Mouse (Mus musculus) limb, embryonic 14.5 days (tissue): ENCODE measurements around the gene Zfp143. TPM values are rescaled to one million over a fixed set of nuclear protein-coding genes. Genes with fewer than 3 reads are reported as not detected.

Experiments
- ATAC-seq: fragments of 200-750 bp; cut with Nextera tagmentation; 2 replicates; pipeline ENCODE4 v1.8.0; 2017; ENCODE audit warnings: low read depth, moderate number of reproducible peaks, moderate TSS enrichment; ENCODE audit not compliant: low FRiP score
- DNase-seq: peaks from one replicate; pipeline ENCODE4 v3.0.0-alpha.2; 2015; ENCODE audit warnings: low spot score
- H3K27ac ChIP-seq: fragments of 300-500 bp; sonication (generic); replicated peaks from 2 replicates; pipeline ENCODE4 v1.5.1; 2014; ENCODE audit warnings: low read depth, mild to moderate bottlenecking, low read length, moderate library complexity, mixed read lengths
- H3K27me3 ChIP-seq: fragments of 300-500 bp; sonication (generic); 2 replicates; pipeline ENCODE4 v1.6.1; 2014; ENCODE audit warnings: low read length, mixed read lengths; ENCODE audit not compliant: control insufficient read depth, insufficient read depth
- H3K36me3 ChIP-seq: fragments of 300-500 bp; sonication (generic); 2 replicates; pipeline ENCODE4 v1.6.1; 2014; ENCODE audit warnings: mild to moderate bottlenecking, low read length, moderate library complexity, mixed read lengths; ENCODE audit not compliant: control insufficient read depth, insufficient read depth
- H3K4me1 ChIP-seq: fragments of 300-500 bp; sonication (generic); 2 replicates; pipeline ENCODE4 v1.6.1; 2014; ENCODE audit warnings: antibody characterized with exemption, low read length, mixed read lengths; ENCODE audit not compliant: control insufficient read depth, insufficient read depth
- H3K4me2 ChIP-seq: fragments of 300-500 bp; sonication (generic); replicated peaks from 2 replicates; pipeline ENCODE4 v1.6.1; 2014; ENCODE audit warnings: low read depth, mild to moderate bottlenecking, low read length, moderate library complexity; ENCODE audit not compliant: severe bottlenecking
- H3K4me3 ChIP-seq: fragments of 300-500 bp; sonication (generic); replicated peaks from 2 replicates; pipeline ENCODE4 v1.5.1; 2014; ENCODE audit warnings: low read length
- H3K9ac ChIP-seq: fragments of 300-500 bp; sonication (generic); 2 replicates; pipeline ENCODE4 v1.6.1; 2014; ENCODE audit warnings: mild to moderate bottlenecking, low read depth, low read length, moderate library complexity; ENCODE audit not compliant: severe bottlenecking
- H3K9me3 ChIP-seq: fragments of 300-500 bp; sonication (generic); 2 replicates; pipeline ENCODE4 v1.6.1; 2016; ENCODE audit warnings: low read length; ENCODE audit not compliant: control insufficient read depth
- POLR2A ChIP-seq: fragments of 200-500 bp; IDR thresholded peaks from 2 replicates; pipeline ENCODE4 v1.8.0; 2012; ENCODE audit warnings: inconsistent platforms, mild to moderate bottlenecking, moderate library complexity, borderline replicate concordance; ENCODE audit not compliant: insufficient read depth, insufficient read length; ENCODE audit errors: extremely low read depth
- WGBS: fragments of 180-500 bp; shearing (Covaris S2); extraction: QIAGEN DNeasy Blood & Tissue Kit; methylation state at CpG from one replicate; pipeline ENCODE4 v1.1.7; 2014; 5-methylcytosine and 5-hydroxymethylcytosine counted together
- polyA plus RNA-seq, 2 experiments: library from polyadenylated mRNA; depleted of rRNA in 1 of 2; stranded (reverse) in 1 of 2; unstranded in 1 of 2; fragments of >200 nt; fragmentation: Nextera tagmentation in 1 of 2; extraction: Ambion mirVana in 1 of 2; gene quantifications; 2 replicates each; pipeline versions ENCODE4 v1.2.1 to v1.2.3; 2012 to 2014

Zfp143 gene
- polyA plus RNA-seq (2012; rRNA removed) = 18.0 and 20.5 TPM in 2 replicates
- polyA plus RNA-seq (2014; fragmentation: Nextera tagmentation; extraction: Ambion mirVana) = 14.1 and 17.4 TPM in 2 replicates

GRCm38 (mm10) chr7:110061199-110061751 is at the start of gene Zfp143:
Gene Zfp143 (plus strand): TSS chr7:110061217.
- peak within 1 kb of the TSS; percentile 63 for H3K4me3 ChIP-seq
- H3K27me3 ChIP-seq = no peaks in the 10 kb centered on the region
- peaks cover 11% of the 10 kb centered on the region for H3K36me3 ChIP-seq
- no peaks in the 10 kb centered on the region for H3K9me3 ChIP-seq
- H3K4me2 ChIP-seq = peak within 1 kb of the TSS; percentile 76
- peak within 1 kb of the TSS; percentile 100 for H3K27ac ChIP-seq
- under 1% methylated on average over 34 of the region's 34 CpGs for WGBS
- TF ChIP-seq POLR2A = peak; percentile 78; the same call in 1 of the 2 replicates
- H3K4me1 ChIP-seq = peaks cover 14% of the 10 kb centered on the region
- ATAC-seq (peak; percentile 98), DNase-seq (peak; percentile 100)
- H3K9ac ChIP-seq = peak within 1 kb of the TSS; percentile 94

- Histone ChIP-seq H3K27ac (no peak overlapping the region), H3K4me3 (no peak overlapping the region), H3K27me3 (no peaks in the 10 kb centered on the region), H3K4me1 (no peaks in the 10 kb centered on the region), H3K4me2 (no peak overlapping the region), H3K9ac (no peak overlapping the region), H3K36me3 (no peaks in the 10 kb centered on the region), H3K9me3 (no peaks in the 10 kb centered on the region)
- no peak for DNase-seq
- TF ChIP-seq POLR2A = no peak
- 50% methylated on average over 1 of the region's 1 CpGs for WGBS
- ATAC-seq = no peak
Observed at GRCm38 (mm10) chr7:110011417-110011816, 49.6 kb upstream of the Zfp143 start.

- Histone ChIP-seq H3K27me3 (no peaks in the 10 kb centered on the region), H3K4me3 (no peak overlapping the region), H3K27ac (no peak overlapping the region), H3K4me2 (no peak overlapping the region), H3K9me3 (no peaks in the 10 kb centered on the region), H3K9ac (no peak overlapping the region), H3K36me3 (no peaks in the 10 kb centered on the region), H3K4me1 (no peaks in the 10 kb centered on the region)
- ATAC-seq = no peak
- no peak for DNase-seq
- TF ChIP-seq POLR2A = no peak
- 80% methylated on average over 5 of the region's 5 CpGs for WGBS
Observed at GRCm38 (mm10) chr7:110014272-110014671, 46.7 kb upstream of the Zfp143 start.

GRCm38 (mm10) chr7:110018117-110018630 is 42.8 kb upstream of the Zfp143 start, which contains the start of gene Ipo7:
Gene Ipo7 (plus strand): TSS chr7:110018274.
- ATAC-seq = peak; percentile 97

GRCm38 (mm10) chr7:110018631-110019482 is 42.2 kb upstream of the Zfp143 start:
- H3K4me1 ChIP-seq = peaks cover 3% of the 10 kb centered on the region; the same call in 1 of the 2 replicates
- peaks cover under 1% of the 10 kb centered on the region; the same call in 1 of the 2 replicates for H3K36me3 ChIP-seq
- H3K27ac ChIP-seq = peak overlapping the region; percentile 88
- DNase-seq (peak; percentile 12), ATAC-seq (peak; percentile 63)
- H3K27me3 ChIP-seq = no peaks in the 10 kb centered on the region
- H3K9me3 ChIP-seq = no peaks in the 10 kb centered on the region
- WGBS = under 1% methylated on average over 36 of the region's 42 CpGs
- H3K9ac ChIP-seq = peak overlapping the region; percentile 96
- peak overlapping the region; percentile 98 for H3K4me3 ChIP-seq
- peak overlapping the region; percentile 72 for H3K4me2 ChIP-seq
- no peak for TF ChIP-seq POLR2A

More at GRCm38 (mm10) chr7:110018117-110018630, 42.8 kb upstream of the Zfp143 start, which contains the start of gene Ipo7:
- Histone ChIP-seq H3K4me2 (peak within 1 kb of the TSS; percentile 72), H3K4me1 (peaks cover 3% of the 10 kb centered on the region; the same call in 1 of the 2 replicates), H3K27me3 (no peaks in the 10 kb centered on the region), H3K4me3 (peak within 1 kb of the TSS; percentile 98), H3K36me3 (no peaks in the 10 kb centered on the region), H3K27ac (peak within 1 kb of the TSS; percentile 88), H3K9ac (peak within 1 kb of the TSS; percentile 96), H3K9me3 (no peaks in the 10 kb centered on the region)
- peak; percentile 86; the same call in 1 of the 2 replicates for TF ChIP-seq POLR2A
- peak; percentile 94 for DNase-seq
- 3% methylated on average over 46 of the region's 48 CpGs for WGBS
